Mouse (Mus musculus): ENCODE data around the gene Znfx1.

GRCm38 (mm10) chr2:167066528-167067516 is 4.0 kb upstream of the Znfx1 start:
- TF ChIP-seq CTCF (IDR thresholded peaks at IDR 0.05; ENCODE audit: borderline replicate concordance, extremely low read depth, insufficient read depth, insufficient read length) (no peak), POLR2A (IDR thresholded peaks at IDR 0.05; ENCODE audit: borderline replicate concordance, extremely low read depth, insufficient read depth, insufficient read length, poor library complexity, severe bottlenecking) (no peak)

Measured in brain, embryonic 14.5 days (tissue).